Mouse (Mus musculus) stomach, postnatal 0 days (tissue): ENCODE results near the gene Psip1. TPM values are rescaled to one million over a fixed set of nuclear protein-coding genes. Genes with fewer than 3 reads are reported as not detected.
A peak's percentile ranks its signal among the peaks of the same experiment; 100 is the strongest.

Experiments used
- ATAC-seq: fragments of 200-750 bp; cut with Nextera tagmentation; 2 replicates; pipeline ENCODE4 v1.8.0; 2017; ENCODE audit not compliant: low FRiP score, low TSS enrichment
- DNase-seq: peaks from one replicate; pipeline ENCODE4 v3.0.0-alpha.2; 2016; ENCODE audit warnings: low spot score
- H3K27ac ChIP-seq: fragments of 300-500 bp; sonication (generic); replicated peaks from 2 replicates; pipeline ENCODE4 v1.5.1; 2014; ENCODE audit warnings: mild to moderate bottlenecking, control low read depth
- H3K27me3 ChIP-seq: fragments of 300-500 bp; sonication (generic); 2 replicates; pipeline ENCODE4 v1.6.1; 2014; ENCODE audit warnings: low read length; ENCODE audit not compliant: control insufficient read depth, insufficient read depth
- H3K36me3 ChIP-seq: fragments of 300-500 bp; sonication (generic); 2 replicates; pipeline ENCODE4 v1.6.1; 2014; ENCODE audit warnings: low read length, mixed read lengths; ENCODE audit not compliant: control insufficient read depth, insufficient read depth
- H3K4me1 ChIP-seq: fragments of 300-500 bp; sonication (generic); replicated peaks from 2 replicates; pipeline ENCODE4 v1.6.1; 2014; ENCODE audit warnings: antibody characterized with exemption; ENCODE audit not compliant: control insufficient read depth, insufficient read depth
- H3K4me2 ChIP-seq: fragments of 300-500 bp; sonication (generic); replicated peaks from 2 replicates; pipeline ENCODE4 v1.6.1; 2014; ENCODE audit warnings: low read depth, mild to moderate bottlenecking, control low read depth, moderate library complexity
- H3K4me3 ChIP-seq: fragments of 300-500 bp; sonication (generic); 2 replicates; pipeline ENCODE4 v1.5.1; 2014; ENCODE audit warnings: low read depth, low read length, control low read depth
- H3K9ac ChIP-seq: fragments of 300-500 bp; sonication (generic); 2 replicates; pipeline ENCODE4 v1.6.1; 2014; ENCODE audit warnings: mild to moderate bottlenecking, low read length, control low read depth, mixed read lengths
- H3K9me3 ChIP-seq: fragments of 300-500 bp; sonication (generic); 2 replicates; pipeline ENCODE4 v1.6.1; 2016; ENCODE audit warnings: low read length; ENCODE audit not compliant: control insufficient read depth
- CTCF ChIP-seq: IDR thresholded peaks from 2 replicates; pipeline ENCODE4 v1.5.1; 2016; ENCODE audit warnings: antibody characterized with exemption, low read depth, mild to moderate bottlenecking, moderate library complexity
- EP300 ChIP-seq: optimal IDR thresholded peaks from 2 replicates; pipeline ENCODE3; 2016; ENCODE audit warnings: antibody characterized with exemption
- whole genome bisulfite sequencing: fragments of 180-500 bp; shearing (Covaris S2); extraction: QIAGEN DNeasy Blood & Tissue Kit; methylation state at CpG from one replicate; pipeline ENCODE4 v1.1.7; 2014; 5-methylcytosine and 5-hydroxymethylcytosine counted together
- polyA plus RNA-seq: library from polyadenylated mRNA; unstranded; fragments of >200 nt; fragmentation: Nextera tagmentation; extraction: Ambion mirVana; gene quantifications from 2 replicates; pipeline ENCODE4 v1.2.1, GENCODE M21; 2015

Psip1 gene
- polyA plus RNA-seq, 1 experiment from 2014 or later, result 36.5 TPM

GRCm38 (mm10) chr4:83493112-83493511 lies 6.9 kb upstream of the Psip1 start:
- H3K4me1 ChIP-seq, result no peaks in the 10 kb centered on the region

GRCm38 (mm10) chr4:83489121-83489520 lies 2.9 kb upstream of the Psip1 start:
- H3K27ac ChIP-seq, result no peak overlapping the region
- no peak overlapping the region for H3K9ac ChIP-seq
- 29% methylated on average over 5 of the region's 5 CpGs for WGBS
- H3K27me3 ChIP-seq, result no peaks in the 10 kb centered on the region
- TF ChIP-seq CTCF (no peak), EP300 (no peak)
- H3K36me3 ChIP-seq, result no peaks in the 10 kb centered on the region
- H3K9me3 ChIP-seq, result no peaks in the 10 kb centered on the region
- H3K4me1 ChIP-seq, result no peaks in the 10 kb centered on the region
- H3K4me3 ChIP-seq, result no peak overlapping the region
- ATAC-seq (no peak), DNase-seq (no peak)
- no peak overlapping the region for H3K4me2 ChIP-seq

More at GRCm38 (mm10) chr4:83493112-83493511, 6.9 kb upstream of the Psip1 start:
- H3K9me3 ChIP-seq, result no peaks in the 10 kb centered on the region
- H3K4me3 ChIP-seq, result no peak overlapping the region
- no peak for DNase-seq
- no peak for ATAC-seq
- no peaks in the 10 kb centered on the region for H3K36me3 ChIP-seq
- no peak overlapping the region for H3K4me2 ChIP-seq
- no peak overlapping the region for H3K27ac ChIP-seq
- no peak for TF ChIP-seq EP300
- peak; percentile 16; the same call in 1 of the 2 replicates for TF ChIP-seq CTCF
- H3K27me3 ChIP-seq, result no peaks in the 10 kb centered on the region
- 100% methylated on average over 1 of the region's 1 CpGs for WGBS
- H3K9ac ChIP-seq, result no peak overlapping the region

GRCm38 (mm10) chr4:83485735-83486116 lies 533 bp downstream of the Psip1 start:
- Histone ChIP-seq H3K36me3 (peaks cover 3% of the 10 kb centered on the region; the same call in 1 of the 2 replicates), H3K4me2 (peak overlapping the region; percentile 60), H3K4me1 (no peaks in the 10 kb centered on the region), H3K4me3 (peak overlapping the region; percentile 93), H3K9ac (peak overlapping the region; percentile 82), H3K27me3 (no peaks in the 10 kb centered on the region), H3K9me3 (no peaks in the 10 kb centered on the region), H3K27ac (peak overlapping the region; percentile 91)
- peak; percentile 83 for DNase-seq
- WGBS, result 2% methylated on average over 22 of the region's 40 CpGs
- peak; percentile 82 for ATAC-seq
- TF ChIP-seq CTCF (peak; percentile 82), EP300 (no peak)

GRCm38 (mm10) chr4:83485250-83485649 lies 1.0 kb downstream of the Psip1 start:
- TF ChIP-seq EP300, result no peak
- TF ChIP-seq CTCF, result no peak
- H3K9ac ChIP-seq, result peak overlapping the region; percentile 82
- ATAC-seq (no peak), DNase-seq (no peak)
- 23% methylated on average over 12 of the region's 12 CpGs for WGBS
- no peaks in the 10 kb centered on the region for H3K4me1 ChIP-seq
- H3K27me3 ChIP-seq, result no peaks in the 10 kb centered on the region
- peak overlapping the region; percentile 60 for H3K4me2 ChIP-seq
- H3K27ac ChIP-seq, result no peak overlapping the region
- H3K4me3 ChIP-seq, result peak overlapping the region; percentile 93
- peaks cover 3% of the 10 kb centered on the region; the same call in 1 of the 2 replicates for H3K36me3 ChIP-seq
- no peaks in the 10 kb centered on the region for H3K9me3 ChIP-seq

GRCm38 (mm10) chr4:83468208-83468607 lies 18.1 kb downstream of the Psip1 start:
- H3K9ac ChIP-seq, result no peak overlapping the region
- DNase-seq (no peak), ATAC-seq (no peak)
- no peak overlapping the region for H3K27ac ChIP-seq
- no peak overlapping the region for H3K4me3 ChIP-seq
- H3K27me3 ChIP-seq, result no peaks in the 10 kb centered on the region
- peaks cover 22% of the 10 kb centered on the region for H3K36me3 ChIP-seq
- no peak overlapping the region for H3K4me2 ChIP-seq
- WGBS, result 81% methylated on average over 3 of the region's 3 CpGs
- H3K9me3 ChIP-seq, result no peaks in the 10 kb centered on the region
- no peaks in the 10 kb centered on the region for H3K4me1 ChIP-seq
- TF ChIP-seq EP300 (no peak), CTCF (no peak)

- no peak overlapping the region for H3K9ac ChIP-seq
- no peak for DNase-seq
- H3K4me1 ChIP-seq, result no peaks in the 10 kb centered on the region
- peaks cover 20% of the 10 kb centered on the region for H3K36me3 ChIP-seq
- TF ChIP-seq EP300 (no peak), CTCF (no peak)
- H3K27me3 ChIP-seq, result no peaks in the 10 kb centered on the region
- no peak overlapping the region for H3K27ac ChIP-seq
- WGBS, result 89% methylated on average over 7 of the region's 7 CpGs
- no peak overlapping the region for H3K4me2 ChIP-seq
- H3K9me3 ChIP-seq, result no peaks in the 10 kb centered on the region
- no peak for ATAC-seq
- no peak overlapping the region for H3K4me3 ChIP-seq
These were observed 18.6 kb downstream of the Psip1 start for GRCm38 (mm10) chr4:83467615-83468014.
